Mouse (Mus musculus): ENCODE results near the gene Hpse2.

Gene Hpse2

GRCm38 (mm10) chr19:42965171-42965570 lies 423.0 kb downstream of the Hpse2 start:
- CTCF ChIA-PET: no interaction called here

DNA sequence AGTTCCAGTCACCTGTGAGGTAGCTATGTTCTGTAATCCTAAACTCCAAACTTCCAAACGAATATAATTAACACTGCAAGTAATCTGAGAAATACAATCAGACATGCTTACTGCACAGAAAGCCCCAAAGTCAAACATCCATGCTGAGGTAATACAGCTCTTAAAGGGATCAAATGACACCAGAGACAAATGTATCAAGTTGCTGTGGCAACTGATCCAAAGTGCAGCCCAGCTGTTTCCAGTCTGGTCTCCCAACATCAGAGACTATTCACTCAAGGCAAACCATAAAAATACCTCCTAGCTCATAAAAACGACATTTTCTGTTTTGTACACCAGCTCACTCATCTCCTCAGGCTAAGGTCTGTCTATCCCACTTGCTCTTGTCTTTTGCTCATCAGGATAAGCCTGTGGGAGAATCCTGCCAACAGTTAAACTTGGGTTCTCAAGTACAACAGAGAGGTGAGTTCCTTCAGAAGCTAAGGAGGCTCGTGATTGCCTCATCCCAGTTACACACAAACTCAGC lies 440.0 kb downstream of the Hpse2 start:
- CTCF ChIA-PET: no interaction called here

DNA sequence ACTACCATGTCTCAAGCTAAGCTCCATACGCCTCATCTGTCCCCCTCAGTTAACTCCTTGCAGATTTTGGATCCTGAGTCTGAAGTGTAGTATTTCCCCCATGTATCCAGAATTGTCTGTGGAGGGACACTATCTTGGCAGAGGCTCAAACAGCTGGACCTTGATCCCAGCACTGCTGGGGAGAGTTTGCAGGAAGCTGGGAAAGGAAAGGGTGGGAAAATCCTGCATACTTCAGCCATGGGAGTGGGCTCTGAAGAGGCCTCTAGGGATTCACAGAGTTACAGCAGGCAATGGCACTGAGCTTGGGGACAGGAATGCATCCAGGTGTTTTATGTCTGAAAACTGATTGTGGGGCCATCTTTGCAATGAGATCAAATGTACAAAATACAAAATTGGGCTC lies 450.6 kb downstream of the Hpse2 start:
- CTCF ChIA-PET: no interaction called here

DNA sequence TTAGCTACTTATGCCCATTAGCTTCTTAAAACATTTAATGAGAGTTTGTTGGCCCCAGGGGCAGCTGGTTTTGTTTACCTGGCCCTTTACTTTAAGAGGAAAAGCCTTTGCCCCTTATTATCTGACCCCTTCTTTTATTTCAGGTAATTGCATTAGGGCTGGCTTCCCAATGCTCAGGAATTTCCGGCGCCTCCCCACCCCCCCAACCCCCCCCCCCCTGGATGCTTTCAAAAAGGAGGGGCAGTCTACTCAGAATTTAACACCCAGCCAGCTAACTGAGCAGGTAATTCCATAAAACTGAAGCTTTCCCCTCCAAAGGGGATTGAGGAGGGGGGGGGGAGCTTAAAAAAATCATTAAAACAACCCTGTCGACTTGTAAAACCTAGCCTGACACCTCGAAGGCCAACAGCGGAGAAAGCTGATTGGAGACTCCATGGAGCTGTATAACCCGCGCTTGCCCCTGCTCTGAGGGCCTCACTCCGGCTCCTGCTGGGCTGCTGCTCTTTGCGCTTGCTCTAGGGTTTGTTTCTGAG lies 451.4 kb downstream of the Hpse2 start:
- CTCF ChIA-PET: no interaction called here

- CTCF ChIA-PET: no interaction called here
Measured at GRCm38 (mm10) chr19:42929702-42930101, 458.5 kb downstream of the Hpse2 start.

GRCm38 (mm10) chr19:42928271-42928670 lies 459.9 kb downstream of the Hpse2 start:
- CTCF ChIA-PET: no interaction called here

DNA sequence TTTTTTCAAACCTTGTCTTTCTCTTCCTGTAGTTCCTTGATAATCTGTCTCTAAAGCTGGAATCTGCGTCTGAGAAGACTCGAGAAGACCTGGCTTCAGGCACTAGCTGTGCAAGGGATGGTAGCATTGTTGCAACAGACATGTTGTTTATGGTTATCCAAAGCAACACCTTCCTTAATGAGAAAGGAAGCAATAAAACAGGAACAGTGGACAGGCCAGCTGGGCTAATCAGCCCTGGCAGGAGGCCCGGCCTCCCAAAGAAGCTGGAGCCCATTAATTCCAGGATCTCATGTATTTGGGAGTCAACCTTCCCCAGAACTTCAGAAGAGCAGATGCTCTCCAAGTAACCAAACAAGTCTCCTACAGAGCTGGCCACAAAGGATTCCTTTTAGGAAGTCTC lies 465.5 kb downstream of the Hpse2 start:
- CTCF ChIA-PET: no interaction called here

- CTCF ChIA-PET: no interaction called here
Measured at GRCm38 (mm10) chr19:42913703-42914102, 474.5 kb downstream of the Hpse2 start.

DNA sequence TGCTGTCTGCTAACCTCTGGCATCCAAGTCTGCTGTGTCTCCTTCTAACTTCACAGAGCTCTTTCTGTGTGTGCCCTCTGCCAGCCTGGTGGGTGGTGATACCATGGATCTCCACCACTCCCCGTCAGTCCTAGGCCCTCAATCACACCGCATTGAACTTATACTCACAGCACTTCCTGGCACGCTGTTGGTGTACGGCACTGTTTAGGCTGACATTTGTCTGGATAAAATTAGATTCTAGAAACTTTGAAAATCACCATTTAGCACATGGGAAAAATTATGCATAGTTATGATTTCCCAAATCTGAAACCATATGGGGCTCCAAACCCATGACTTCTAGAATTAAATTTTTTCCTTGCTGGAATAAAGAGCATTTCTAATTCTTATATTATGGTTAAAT lies 478.4 kb downstream of the Hpse2 start:
- CTCF ChIA-PET: no interaction called here

DNA sequence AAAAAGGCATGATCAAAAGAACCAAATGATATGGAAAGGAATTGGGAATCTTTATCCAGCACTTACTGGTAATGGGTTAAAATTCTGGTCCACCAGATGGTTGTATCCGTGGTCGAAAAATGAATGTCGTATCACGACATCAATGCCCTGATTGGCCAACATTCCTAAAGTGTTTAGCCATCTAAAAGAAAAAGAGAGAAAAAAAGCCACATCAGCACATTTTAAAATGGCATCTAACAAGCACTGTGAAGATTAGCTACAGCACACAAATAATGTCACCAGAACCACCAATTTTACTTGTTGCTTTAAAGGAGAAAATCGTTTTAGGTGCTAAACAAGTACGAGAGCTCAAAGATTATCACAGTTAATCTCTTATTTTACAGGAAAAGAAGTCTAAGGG lies 479.6 kb downstream of the Hpse2 start:
- CTCF ChIA-PET: no interaction called here

DNA sequence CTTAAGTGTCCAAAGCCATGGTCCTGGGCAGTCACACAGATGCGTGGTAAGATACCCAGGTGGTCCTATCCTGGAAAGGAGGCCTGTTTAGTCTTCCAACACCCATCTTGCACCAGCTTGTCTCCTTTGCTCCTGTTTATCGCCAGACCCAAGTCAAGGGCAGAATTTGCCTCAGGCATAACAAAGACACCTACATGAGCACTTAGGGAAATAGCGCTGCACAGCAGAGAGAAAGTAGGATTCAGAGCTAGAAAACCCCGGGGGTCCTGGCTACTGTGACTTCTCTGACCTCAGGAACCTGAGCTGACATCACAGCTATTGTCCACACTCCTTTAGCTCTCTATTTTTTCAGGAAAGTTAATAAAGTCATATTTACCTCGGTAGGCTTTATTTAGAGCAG lies 481.8 kb downstream of the Hpse2 start:
- CTCF ChIA-PET: no interaction called here

- CTCF ChIA-PET: no interaction called here
Measured at GRCm38 (mm10) chr19:42904726-42905125, 483.4 kb downstream of the Hpse2 start.

DNA sequence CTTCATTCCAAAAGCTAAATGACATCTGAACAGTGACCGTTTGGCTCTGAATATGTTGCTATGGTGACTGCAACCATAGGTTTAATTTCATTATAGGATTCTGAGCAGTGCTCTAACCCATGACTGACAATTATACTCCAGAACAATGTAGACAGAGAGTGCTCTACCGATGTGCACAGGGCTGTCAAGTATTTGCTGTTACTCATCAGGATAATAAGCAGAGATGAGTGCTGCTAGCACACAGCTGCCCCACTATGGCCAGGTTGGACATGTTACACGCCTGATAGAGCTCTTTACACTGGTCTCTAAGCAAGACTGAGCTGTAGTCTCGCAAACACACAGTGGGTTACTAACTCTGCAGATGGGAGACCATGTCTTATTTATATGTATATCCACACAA lies 483.9 kb downstream of the Hpse2 start:
- CTCF ChIA-PET: no interaction called here

DNA sequence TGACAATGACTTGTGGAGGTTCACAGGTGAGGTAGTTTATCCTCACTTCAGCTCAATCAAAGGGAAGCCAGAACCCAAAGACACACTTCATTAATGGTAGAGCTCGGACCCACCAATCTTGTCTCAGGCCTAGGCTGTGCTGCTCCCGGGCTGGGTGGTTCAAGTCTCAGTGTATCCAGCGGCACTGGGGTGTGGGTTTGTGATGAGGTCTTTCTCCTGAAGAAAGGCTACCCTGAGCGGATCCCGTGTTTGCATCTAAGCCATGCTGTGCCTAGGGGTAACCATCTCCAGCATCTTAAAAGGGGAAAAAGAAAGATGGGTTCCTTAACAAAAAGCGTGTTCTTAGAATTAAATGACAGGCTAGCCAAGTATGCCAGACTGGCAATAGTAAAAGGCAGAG lies 484.3 kb downstream of the Hpse2 start:
- CTCF ChIA-PET: no interaction called here

GRCm38 (mm10) chr19:42902410-42903021 lies 485.6 kb downstream of the Hpse2 start:
- CTCF ChIA-PET: no interaction called here

DNA sequence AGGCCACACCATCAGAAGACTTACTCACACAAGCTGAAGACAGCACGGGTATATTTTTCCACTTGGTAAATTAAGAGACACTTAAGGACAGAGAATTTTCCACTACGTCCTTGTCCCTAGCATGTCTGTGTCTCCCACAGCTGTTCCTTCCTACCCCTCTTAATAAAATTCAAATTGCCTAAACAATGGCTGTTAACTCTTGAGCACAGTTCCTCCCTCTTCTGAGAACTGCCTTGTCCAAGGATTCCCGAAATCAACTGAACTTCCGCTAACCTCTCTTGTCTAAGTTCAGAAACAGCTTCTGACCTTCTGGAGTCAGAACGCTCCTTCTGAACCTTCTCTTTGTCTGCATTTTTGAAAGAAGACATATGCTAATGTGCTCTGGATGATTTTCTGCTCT lies 496.6 kb downstream of the Hpse2 start:
- CTCF ChIA-PET: no interaction called here

- CTCF ChIA-PET: no interaction called here
Measured at GRCm38 (mm10) chr19:42877653-42878052, 510.5 kb downstream of the Hpse2 start.

- CTCF ChIA-PET: no interaction called here
Measured at GRCm38 (mm10) chr19:42876563-42876962, 511.6 kb downstream of the Hpse2 start.

GRCm38 (mm10) chr19:42869663-42870530 lies 518.3 kb downstream of the Hpse2 start:
- CTCF ChIA-PET: no interaction called here

GRCm38 (mm10) chr19:42868958-42869662 lies 519.0 kb downstream of the Hpse2 start:
- CTCF ChIA-PET: no interaction called here

DNA sequence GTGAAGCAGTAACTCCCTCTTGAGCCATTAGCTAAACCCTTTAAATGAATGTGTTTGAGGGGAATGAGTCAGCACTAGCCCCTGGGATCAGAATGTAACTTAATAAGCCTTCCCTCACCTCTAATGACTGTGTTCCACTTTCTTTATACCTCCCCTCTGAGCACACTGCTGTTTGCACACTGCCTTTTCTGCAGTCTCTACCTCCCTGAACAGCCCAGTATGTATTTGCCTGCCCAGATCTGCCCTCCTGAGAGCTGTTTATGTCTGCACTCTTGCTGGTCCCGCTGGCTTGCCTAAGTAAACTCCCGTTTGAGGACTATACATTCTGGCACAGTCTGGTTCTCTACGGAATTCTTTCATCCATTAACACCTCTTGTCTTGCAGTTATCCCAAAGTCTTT lies 525.1 kb downstream of the Hpse2 start:
- CTCF ChIA-PET: no interaction called here

DNA sequence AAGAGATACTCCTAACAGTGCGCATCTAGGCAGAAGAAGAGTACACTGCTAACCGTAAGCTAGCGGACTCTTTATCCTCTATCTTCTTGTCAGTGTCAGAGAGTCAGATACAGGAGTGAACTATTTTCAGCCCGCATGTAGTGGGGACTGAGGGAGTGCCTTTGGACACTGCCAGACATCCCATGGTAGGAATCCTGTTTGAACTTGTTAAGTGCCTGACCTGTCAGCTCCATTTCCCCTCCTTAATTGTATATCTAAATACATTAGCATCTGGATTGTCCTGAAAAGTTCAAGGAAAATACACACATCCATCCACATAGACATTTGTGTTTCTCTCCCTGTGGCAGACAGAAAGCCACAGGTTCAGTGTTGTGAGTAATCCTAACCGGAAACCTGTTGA lies 531.1 kb downstream of the Hpse2 start:
- CTCF ChIA-PET: no interaction called here

GRCm38 (mm10) chr19:42855649-42856048 lies 532.5 kb downstream of the Hpse2 start:
- CTCF ChIA-PET: no interaction called here

Measured in spleen, embryonic (tissue).